Mouse (Mus musculus) midbrain, embryonic 12.5 days (tissue): ENCODE data around the gene Atp2b2. TPM values are rescaled to one million over a fixed set of nuclear protein-coding genes. Genes with fewer than 3 reads are reported as not detected.

Experiments used
- ATAC-seq: fragments of 200-750 bp; cut with Nextera tagmentation; 2 replicates; pipeline ENCODE4 v1.8.0; 2017; ENCODE audit warnings: low read depth, moderate TSS enrichment, moderate library complexity; ENCODE audit not compliant: low FRiP score
- H3K27ac ChIP-seq: fragments of 300-500 bp; sonication (generic); replicated peaks from 2 replicates; pipeline ENCODE4 v1.5.1; 2016; ENCODE audit warnings: mild to moderate bottlenecking
- H3K27me3 ChIP-seq: fragments of 300-500 bp; sonication (generic); 2 replicates; pipeline ENCODE4 v1.6.1; 2016; ENCODE audit warnings: mild to moderate bottlenecking
- H3K36me3 ChIP-seq: fragments of 300-500 bp; sonication (generic); 2 replicates; pipeline ENCODE4 v1.6.1; 2016
- H3K4me1 ChIP-seq: fragments of 300-500 bp; sonication (generic); 2 replicates; pipeline ENCODE4 v1.6.1; 2016
- H3K4me2 ChIP-seq: fragments of 300-500 bp; sonication (generic); replicated peaks from 2 replicates; pipeline ENCODE4 v1.6.1; 2016; ENCODE audit warnings: mild to moderate bottlenecking, moderate library complexity
- H3K4me3 ChIP-seq: fragments of 300-500 bp; sonication (generic); 2 replicates; pipeline ENCODE4 v1.5.1; 2016; ENCODE audit warnings: mild to moderate bottlenecking
- H3K9ac ChIP-seq: fragments of 300-500 bp; sonication (generic); replicated peaks from 2 replicates; pipeline ENCODE4 v1.6.1; 2016; ENCODE audit warnings: mild to moderate bottlenecking, moderate library complexity
- H3K9me3 ChIP-seq: fragments of 300-500 bp; sonication (generic); 2 replicates; pipeline ENCODE4 v1.6.1; 2016; ENCODE audit warnings: mild to moderate bottlenecking
- WGBS: fragments of 180-500 bp; shearing (Covaris S2); methylation state at CpG from one replicate; pipeline ENCODE4 v1.1.7; 2016; 5-methylcytosine and 5-hydroxymethylcytosine counted together
- polyA plus RNA-seq: library from polyadenylated mRNA; unstranded; fragments of >200 nt; fragmentation: Nextera tagmentation; extraction: Ambion mirVana; gene quantifications from 2 replicates; pipeline ENCODE4 v1.2.1, GENCODE M21; 2016

Atp2b2 gene
- polyA plus RNA-seq, 1 experiment from 2014 or later = 5.7 TPM

GRCm38 (mm10) chr6:113939442-113939841 lies 103.0 kb downstream of the Atp2b2 start:
- H3K9ac ChIP-seq = no peak overlapping the region
- no peak overlapping the region for H3K4me2 ChIP-seq
- peaks cover 44% of the 10 kb centered on the region for H3K4me1 ChIP-seq
- H3K27ac ChIP-seq = no peak overlapping the region
- 94% methylated on average over 8 of the region's 8 CpGs for WGBS
- no peak overlapping the region for H3K4me3 ChIP-seq
- no peaks in the 10 kb centered on the region for H3K36me3 ChIP-seq
- H3K9me3 ChIP-seq = no peaks in the 10 kb centered on the region
- peaks cover 60% of the 10 kb centered on the region for H3K27me3 ChIP-seq
- no peak for ATAC-seq

DNA sequence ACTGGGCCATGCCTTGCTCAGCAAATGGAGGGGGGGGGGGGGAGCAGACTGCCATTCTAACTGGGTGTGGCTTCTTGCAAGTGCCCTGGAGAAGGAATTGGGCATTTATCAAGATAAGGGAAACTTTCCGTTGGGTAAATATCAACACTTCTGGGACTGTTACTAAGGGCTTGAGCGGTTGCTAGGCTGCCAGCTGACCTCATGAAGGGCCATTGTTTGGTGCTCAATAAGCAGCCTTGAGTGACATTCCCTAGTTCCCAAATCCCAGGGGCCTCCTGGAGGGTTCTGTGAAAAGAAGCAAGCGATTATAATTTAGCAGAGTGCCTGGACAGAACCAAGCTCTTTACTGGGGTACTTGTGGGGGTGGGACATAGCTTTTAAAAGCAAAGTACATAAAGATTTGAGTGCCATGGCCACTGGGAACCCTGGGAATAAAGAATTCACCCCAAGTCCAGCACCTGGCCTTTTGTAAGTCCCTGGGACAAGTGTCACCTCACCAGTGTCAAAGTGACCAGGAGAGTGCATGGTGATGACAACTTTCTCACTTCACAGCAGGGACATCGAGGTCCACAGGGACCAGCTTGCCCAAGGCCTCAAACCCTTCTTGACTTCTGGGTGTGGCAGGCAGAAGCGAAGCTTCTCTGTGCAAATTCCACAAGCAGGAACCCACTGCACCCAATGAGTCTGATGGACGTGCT lies 105.5 kb downstream of the Atp2b2 start:
- 22% methylated on average over 6 of the region's 6 CpGs for WGBS
- peak overlapping the region; percentile 63 for H3K27ac ChIP-seq
- H3K36me3 ChIP-seq = no peaks in the 10 kb centered on the region
- no peak overlapping the region for H3K9ac ChIP-seq
- H3K27me3 ChIP-seq = peaks cover 70% of the 10 kb centered on the region
- ATAC-seq = peak; percentile 85
- no peak overlapping the region for H3K4me3 ChIP-seq
- H3K9me3 ChIP-seq = no peaks in the 10 kb centered on the region
- H3K4me1 ChIP-seq = peaks cover 44% of the 10 kb centered on the region
- peak overlapping the region; percentile 4; the same call in 1 of the 2 replicates for H3K4me2 ChIP-seq

DNA sequence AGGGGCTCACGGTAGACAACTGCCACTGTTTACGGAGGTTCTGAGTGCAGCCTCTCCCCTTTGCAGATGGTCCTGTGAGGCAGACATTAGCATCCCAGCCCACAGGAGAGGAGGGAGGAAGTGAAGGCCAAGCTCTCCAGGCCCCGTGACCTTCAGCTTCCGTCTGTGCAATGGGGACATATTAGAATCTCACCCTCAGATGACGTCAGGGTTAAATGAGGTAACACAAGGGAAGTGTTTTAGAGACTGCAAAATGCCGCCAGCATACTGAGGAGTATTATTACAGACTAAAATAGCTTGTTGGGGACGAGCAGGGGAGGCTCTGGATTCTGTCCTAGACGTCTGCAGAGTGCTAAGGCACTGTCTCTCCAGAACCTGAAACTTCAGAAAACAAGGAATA lies 106.3 kb downstream of the Atp2b2 start:
- H3K27ac ChIP-seq = no peak overlapping the region
- H3K9me3 ChIP-seq = no peaks in the 10 kb centered on the region
- no peak overlapping the region for H3K4me3 ChIP-seq
- WGBS = 62% methylated on average over 8 of the region's 8 CpGs
- peaks cover 40% of the 10 kb centered on the region for H3K4me1 ChIP-seq
- H3K9ac ChIP-seq = no peak overlapping the region
- no peak overlapping the region for H3K4me2 ChIP-seq
- H3K36me3 ChIP-seq = no peaks in the 10 kb centered on the region
- H3K27me3 ChIP-seq = peaks cover 66% of the 10 kb centered on the region
- no peak for ATAC-seq

DNA sequence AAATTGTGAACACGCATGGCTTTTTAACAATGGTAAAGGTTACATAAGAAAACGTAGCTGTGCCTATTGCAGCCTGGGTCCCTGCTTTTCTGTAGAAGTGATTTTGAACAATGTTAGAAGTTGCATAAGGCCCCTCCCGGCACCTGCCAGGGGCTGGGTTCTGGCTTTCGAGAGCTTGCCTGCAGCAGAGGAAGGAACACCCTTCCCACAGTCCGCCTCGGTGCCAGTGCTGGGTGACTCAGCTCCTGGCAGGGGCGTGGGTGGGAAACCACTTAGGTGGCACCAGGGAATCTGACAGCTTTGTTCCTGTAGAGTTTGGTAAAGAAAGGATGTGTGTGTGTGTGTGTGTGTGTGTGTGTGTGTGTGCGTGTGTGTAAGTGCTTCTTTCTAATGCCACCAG lies 107.7 kb downstream of the Atp2b2 start:
- H3K36me3 ChIP-seq = no peaks in the 10 kb centered on the region
- H3K4me1 ChIP-seq = peaks cover 31% of the 10 kb centered on the region
- no peak for ATAC-seq
- peaks cover 57% of the 10 kb centered on the region for H3K27me3 ChIP-seq
- H3K27ac ChIP-seq = no peak overlapping the region
- no peaks in the 10 kb centered on the region for H3K9me3 ChIP-seq
- 81% methylated on average over 8 of the region's 8 CpGs for WGBS
- no peak overlapping the region for H3K4me3 ChIP-seq
- no peak overlapping the region for H3K4me2 ChIP-seq
- H3K9ac ChIP-seq = no peak overlapping the region

DNA sequence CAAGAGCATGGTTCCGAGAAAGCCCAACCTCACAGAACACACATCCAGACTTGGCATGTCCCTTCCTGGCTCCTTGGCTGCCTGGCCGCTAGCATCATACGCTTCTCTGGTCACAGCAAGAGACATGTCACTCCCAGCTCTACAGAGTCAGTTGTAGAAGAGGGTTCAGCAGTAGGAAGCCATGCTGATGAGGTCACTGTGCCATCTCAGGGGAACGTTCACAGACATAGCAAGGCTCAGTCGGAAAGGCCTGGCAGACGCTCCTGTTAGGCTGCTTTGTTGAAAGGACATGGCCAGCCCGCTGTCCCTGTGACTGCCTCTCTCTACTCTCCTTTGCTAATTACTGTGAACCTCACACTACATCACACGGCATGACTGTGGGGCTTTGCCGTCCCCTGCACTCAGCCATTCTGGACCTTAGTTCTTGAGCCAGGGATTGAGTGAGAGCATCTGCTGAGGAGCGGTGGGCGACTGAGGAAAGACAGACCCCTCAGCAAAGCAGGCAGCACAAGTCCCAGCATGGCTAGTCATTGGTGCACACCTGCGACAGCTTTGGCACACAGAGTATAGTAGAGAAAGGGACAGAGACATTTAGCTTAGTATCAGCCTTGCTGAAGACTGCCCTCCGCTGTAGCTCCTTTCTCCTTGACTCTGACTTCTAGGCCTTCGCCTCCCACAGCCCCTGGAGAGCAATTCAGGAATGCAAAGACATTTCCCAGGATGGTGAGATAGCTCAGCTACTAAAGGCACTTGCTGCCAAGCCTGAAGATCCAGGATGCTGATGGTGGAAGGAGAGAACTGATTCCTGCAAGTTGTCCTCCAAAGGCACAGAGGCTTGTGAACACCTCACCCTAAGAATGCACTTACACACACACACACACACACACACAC lies 108.9 kb downstream of the Atp2b2 start:
- Histone ChIP-seq H3K4me3 (no peak overlapping the region), H3K9ac (no peak overlapping the region), H3K9me3 (no peaks in the 10 kb centered on the region), H3K4me1 (peaks cover 29% of the 10 kb centered on the region), H3K4me2 (no peak overlapping the region), H3K27me3 (peaks cover 51% of the 10 kb centered on the region), H3K36me3 (no peaks in the 10 kb centered on the region), H3K27ac (0 out of 2 replicates have a peak overlapping the region, but pooled peaks have one; percentile 15)
- ATAC-seq = no peak
- WGBS = 61% methylated on average over 14 of the region's 14 CpGs

GRCm38 (mm10) chr6:113929191-113929875 lies 113.1 kb downstream of the Atp2b2 start:
- no peak overlapping the region for H3K4me3 ChIP-seq
- no peak overlapping the region for H3K27ac ChIP-seq
- 74% methylated on average over 8 of the region's 8 CpGs for WGBS
- no peak for ATAC-seq
- H3K27me3 ChIP-seq = peaks cover 28% of the 10 kb centered on the region
- H3K9me3 ChIP-seq = no peaks in the 10 kb centered on the region
- H3K9ac ChIP-seq = no peak overlapping the region
- no peak overlapping the region for H3K4me2 ChIP-seq
- no peaks in the 10 kb centered on the region for H3K36me3 ChIP-seq
- peaks cover 4% of the 10 kb centered on the region; the same call in 1 of the 2 replicates for H3K4me1 ChIP-seq

- H3K27ac ChIP-seq = no peak overlapping the region
- no peaks in the 10 kb centered on the region for H3K27me3 ChIP-seq
- H3K9me3 ChIP-seq = no peaks in the 10 kb centered on the region
- no peak overlapping the region for H3K9ac ChIP-seq
- no peaks in the 10 kb centered on the region for H3K36me3 ChIP-seq
- no peaks in the 10 kb centered on the region; the same call in 1 of the 2 replicates for H3K4me1 ChIP-seq
- 80% methylated on average over 4 of the region's 4 CpGs for WGBS
- H3K4me3 ChIP-seq = no peak overlapping the region
- ATAC-seq = no peak
- H3K4me2 ChIP-seq = no peak overlapping the region
These were observed 119.2 kb downstream of the Atp2b2 start for GRCm38 (mm10) chr6:113923249-113923648.

DNA sequence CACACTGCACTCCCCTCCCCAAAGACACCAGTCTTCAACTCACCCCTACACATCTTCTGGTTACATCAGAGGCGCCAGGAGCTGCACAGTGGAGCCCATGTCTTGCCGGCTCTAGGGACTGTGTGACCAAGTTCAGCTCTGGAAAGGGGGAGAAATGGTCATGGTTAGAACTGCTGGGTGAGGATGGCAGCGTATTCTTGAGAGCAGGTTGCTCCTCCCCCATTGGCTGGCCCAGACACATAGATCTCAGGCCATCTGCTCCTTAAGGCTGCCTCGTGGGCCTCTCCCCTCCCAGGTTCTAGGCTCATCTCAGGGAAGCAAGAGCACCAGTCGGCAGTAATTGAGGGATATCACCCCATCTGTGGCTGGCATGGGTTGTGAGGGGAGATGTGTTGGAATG lies 121.9 kb downstream of the Atp2b2 start:
- Histone ChIP-seq H3K4me1 (no peaks in the 10 kb centered on the region; the same call in 1 of the 2 replicates), H3K4me2 (no peak overlapping the region), H3K27me3 (no peaks in the 10 kb centered on the region), H3K4me3 (no peak overlapping the region), H3K9ac (no peak overlapping the region), H3K27ac (no peak overlapping the region), H3K36me3 (no peaks in the 10 kb centered on the region), H3K9me3 (no peaks in the 10 kb centered on the region)
- 71% methylated on average over 5 of the region's 5 CpGs for WGBS
- ATAC-seq = no peak

DNA sequence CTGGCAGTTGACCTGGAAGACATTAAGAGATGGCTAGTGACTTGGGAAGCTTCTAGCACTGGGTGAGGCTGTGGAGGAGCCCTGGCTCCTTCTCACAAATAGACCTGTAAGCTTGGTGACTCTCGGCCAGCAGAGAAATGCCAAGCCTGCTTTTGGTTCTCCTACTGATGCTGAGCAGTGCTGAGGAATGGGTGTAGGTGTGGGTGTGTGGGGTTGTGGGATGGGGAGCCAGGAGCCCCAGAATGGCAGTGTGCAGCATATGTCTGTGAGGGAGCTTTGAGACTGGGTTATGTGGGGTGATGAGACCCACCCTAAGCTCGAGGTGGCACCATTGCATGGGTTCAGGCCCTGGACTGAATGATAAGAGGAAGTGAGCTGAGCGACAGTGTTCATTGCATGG lies 129.7 kb downstream of the Atp2b2 start:
- Histone ChIP-seq H3K4me2 (no peak overlapping the region), H3K27ac (no peak overlapping the region), H3K9ac (no peak overlapping the region), H3K9me3 (no peaks in the 10 kb centered on the region), H3K36me3 (no peaks in the 10 kb centered on the region), H3K4me1 (no peaks in the 10 kb centered on the region), H3K27me3 (no peaks in the 10 kb centered on the region), H3K4me3 (no peak overlapping the region)
- ATAC-seq = no peak
- WGBS = 82% methylated on average over 3 of the region's 3 CpGs

DNA sequence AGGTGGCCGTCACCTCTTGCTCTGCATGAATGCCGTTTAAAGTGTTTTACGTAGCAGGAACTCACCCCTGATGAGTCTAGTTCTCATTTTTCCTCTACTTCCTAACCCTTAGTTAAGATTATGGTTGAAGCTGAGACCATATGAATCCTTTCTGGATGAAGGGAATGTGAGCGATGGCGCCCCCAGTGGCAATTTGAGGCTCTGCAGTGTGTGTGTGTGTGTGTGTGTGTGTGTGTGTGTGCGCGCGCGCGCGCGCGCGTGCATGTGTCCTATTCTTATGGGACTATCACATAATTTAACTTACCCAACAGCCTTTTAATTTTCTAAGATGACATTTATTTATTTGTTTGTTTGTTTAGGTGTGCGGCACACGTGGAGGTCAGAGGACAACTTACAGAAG lies 131.3 kb downstream of the Atp2b2 start:
- WGBS = 71% methylated on average over 16 of the region's 16 CpGs
- H3K4me2 ChIP-seq = no peak overlapping the region
- no peak overlapping the region for H3K27ac ChIP-seq
- H3K9me3 ChIP-seq = no peaks in the 10 kb centered on the region
- H3K4me1 ChIP-seq = no peaks in the 10 kb centered on the region
- H3K27me3 ChIP-seq = no peaks in the 10 kb centered on the region
- no peak for ATAC-seq
- H3K9ac ChIP-seq = no peak overlapping the region
- H3K4me3 ChIP-seq = no peak overlapping the region
- H3K36me3 ChIP-seq = no peaks in the 10 kb centered on the region

DNA sequence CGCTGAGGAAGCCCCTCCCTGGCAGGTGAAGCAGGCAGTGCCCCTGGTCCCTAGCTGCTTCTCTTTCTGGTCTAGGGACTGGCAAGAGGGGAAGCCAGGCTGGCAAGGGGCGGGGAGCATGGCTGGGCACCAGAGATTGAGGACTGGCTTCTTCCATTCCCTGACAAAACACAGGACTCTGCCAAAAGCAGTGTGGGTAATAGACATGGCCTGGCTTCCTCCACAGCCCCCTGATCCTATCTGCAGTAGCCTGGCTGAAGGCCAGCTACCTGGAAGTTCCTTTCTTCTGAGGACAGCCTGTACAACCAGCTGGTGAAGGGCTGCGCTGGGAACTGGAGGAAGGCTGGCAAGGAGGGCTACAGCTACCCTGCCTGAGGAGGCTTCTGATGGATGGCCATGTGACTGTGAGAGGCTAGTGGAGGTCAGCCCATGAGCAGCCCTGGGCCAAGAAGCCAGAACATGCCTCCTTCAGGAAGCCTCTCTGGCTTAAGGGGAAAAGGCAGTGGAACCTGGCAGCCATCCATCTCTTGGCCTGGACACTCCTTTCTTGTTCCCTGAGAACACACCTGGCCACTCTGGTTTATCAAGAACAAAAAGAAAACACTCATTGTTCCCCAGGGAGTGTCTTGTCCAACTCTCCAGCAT lies 131.9 kb downstream of the Atp2b2 start:
- Histone ChIP-seq H3K36me3 (no peaks in the 10 kb centered on the region), H3K4me2 (no peak overlapping the region), H3K9me3 (no peaks in the 10 kb centered on the region), H3K27me3 (no peaks in the 10 kb centered on the region), H3K4me1 (no peaks in the 10 kb centered on the region), H3K4me3 (no peak overlapping the region), H3K9ac (no peak overlapping the region), H3K27ac (no peak overlapping the region)
- 89% methylated on average over 3 of the region's 3 CpGs for WGBS
- ATAC-seq = no peak
